Mouse (Mus musculus): Measurements from ENCODE around the gene Ccdc152. TPM values are rescaled to one million over a fixed set of nuclear protein-coding genes. Genes with fewer than 3 reads are reported as not detected.
"Not testable (repeated sequence)": the region's sequence is repeated elsewhere in the genome, so short reads cannot be mapped to it uniquely, and the experiment has no call there.

Gene Ccdc152
- total RNA-seq, 2 experiments from 2014 or later, result not detected

DNA sequence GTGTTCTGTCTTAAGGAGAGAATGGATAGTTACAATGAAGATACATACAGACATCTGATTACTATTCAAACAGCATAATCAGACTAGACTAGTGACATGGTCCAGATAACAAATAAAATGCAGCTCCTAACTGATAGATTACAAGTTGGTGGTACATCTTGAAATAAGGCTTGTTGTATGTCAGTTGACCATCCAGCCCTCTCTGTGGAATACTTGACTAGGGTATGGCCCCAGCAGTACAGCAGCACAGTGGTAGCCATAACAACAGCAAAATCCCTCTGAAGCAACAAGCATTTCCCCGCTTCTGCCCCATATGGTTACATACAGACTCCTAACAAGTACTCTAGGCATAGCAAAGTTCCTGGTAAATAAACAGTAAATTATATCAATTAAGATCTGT is 21.6 kb downstream of the Ccdc152 start:
- no peak for ATAC-seq (replicated peaks; ENCODE audit: low FRiP score, poor library complexity, severe bottlenecking)

DNA sequence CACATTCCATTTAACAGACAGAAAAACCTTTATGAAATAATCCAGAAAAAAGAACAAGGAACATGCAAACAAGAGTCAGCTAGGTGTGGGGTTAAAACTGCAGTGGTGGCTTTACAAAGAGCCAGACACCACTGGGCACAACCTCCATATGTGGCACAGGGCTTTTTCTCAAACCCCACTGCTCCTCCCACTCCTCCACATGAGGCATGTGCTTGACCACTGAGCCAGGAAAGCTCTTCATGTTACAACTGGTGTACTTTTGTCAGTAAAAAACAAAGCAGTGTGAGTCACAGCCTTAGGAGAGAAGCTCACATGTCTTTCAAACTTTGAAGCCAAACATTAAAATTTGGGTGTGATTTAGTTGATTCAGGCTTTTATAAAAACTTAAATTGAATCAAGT is 22.1 kb downstream of the Ccdc152 start:
- ATAC-seq (replicated peaks; ENCODE audit: low FRiP score, poor library complexity, severe bottlenecking), result no peak

DNA sequence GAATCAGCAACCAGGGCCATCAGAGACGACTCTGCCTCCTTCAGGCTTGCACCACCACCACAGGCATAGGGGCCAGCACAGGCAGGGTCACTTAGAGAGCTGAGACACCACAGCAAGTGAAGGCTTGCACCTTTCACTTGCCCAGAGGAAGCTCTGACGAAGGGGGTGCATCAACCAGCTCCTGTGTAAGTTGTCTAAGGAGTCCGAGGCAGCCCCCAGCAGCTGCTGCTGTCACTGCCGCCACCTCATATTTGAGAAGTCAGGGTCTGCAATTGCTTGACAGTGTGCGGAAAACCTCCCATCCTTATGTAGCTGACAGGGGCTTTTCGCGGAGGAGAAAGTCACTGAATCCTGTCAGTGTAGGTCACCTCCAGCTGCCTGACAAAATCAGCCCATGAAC is 24.1 kb downstream of the Ccdc152 start:
- no peak for ATAC-seq (replicated peaks; ENCODE audit: low FRiP score, poor library complexity, severe bottlenecking)

DNA sequence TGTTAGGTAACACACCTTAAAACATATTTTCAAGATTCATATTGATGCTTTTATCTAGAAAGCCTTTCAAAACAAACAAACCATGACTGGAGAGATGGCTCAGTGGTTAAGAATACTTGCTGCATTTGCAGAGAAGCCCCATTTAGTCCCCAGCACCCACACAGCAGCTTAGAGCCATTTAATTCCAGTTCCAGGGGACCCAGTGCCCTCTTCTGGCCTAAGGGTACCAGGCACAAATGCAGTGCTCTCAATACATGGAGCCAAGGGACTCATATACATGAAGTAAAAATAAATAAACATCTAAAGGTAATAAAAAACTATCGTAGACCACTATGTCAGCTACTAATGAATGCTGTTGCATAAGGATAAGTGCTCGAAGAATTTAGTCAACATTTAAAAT is 25.9 kb downstream of the Ccdc152 start:
- ATAC-seq (replicated peaks; ENCODE audit: low FRiP score, poor library complexity, severe bottlenecking), result no peak

DNA sequence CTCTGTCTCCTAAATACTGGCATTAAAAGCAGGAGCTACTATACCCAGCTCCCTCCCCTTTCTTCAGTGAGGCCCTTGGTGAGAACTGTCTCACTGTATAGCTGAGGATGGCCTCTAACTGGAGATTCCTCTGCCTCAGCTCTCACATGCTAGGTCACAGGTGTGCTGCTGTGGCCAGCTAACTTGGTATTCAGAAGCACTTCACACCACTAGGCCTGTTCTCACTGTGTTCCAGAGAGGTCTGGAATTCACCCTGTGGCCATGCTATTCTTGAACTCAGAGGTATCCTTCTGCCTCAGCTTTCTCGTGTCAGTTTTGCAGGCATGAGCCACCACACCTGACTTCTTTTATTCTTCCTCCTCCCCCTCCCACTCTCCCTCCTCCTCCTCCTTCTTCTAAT is 30.1 kb downstream of the Ccdc152 start:
- ATAC-seq (replicated peaks; ENCODE audit: low FRiP score, poor library complexity, severe bottlenecking), result no peak

DNA sequence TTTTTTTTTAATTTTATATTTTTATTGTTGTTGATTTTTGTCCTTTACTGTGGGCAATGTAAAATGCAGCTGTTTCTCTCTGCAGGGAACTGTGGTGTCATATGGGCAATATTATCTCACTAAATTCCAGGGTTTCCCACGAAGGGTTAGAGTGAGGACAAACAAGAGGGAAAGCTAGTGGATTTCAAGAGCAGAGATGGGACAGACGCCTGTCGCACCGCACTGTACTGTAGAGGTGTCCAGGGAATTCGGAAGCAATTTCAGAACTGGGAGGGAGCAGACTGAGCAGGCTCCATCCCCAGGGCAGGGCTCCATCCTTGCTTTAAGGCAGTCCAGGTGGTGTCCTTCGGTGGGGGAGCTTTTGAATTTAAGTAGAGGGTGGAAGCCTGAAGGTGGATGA is 32.1 kb downstream of the Ccdc152 start:
- 0 out of 2 replicates have a peak, but pooled peaks have one; percentile 52 for ATAC-seq (replicated peaks; ENCODE audit: low FRiP score, poor library complexity, severe bottlenecking)

DNA sequence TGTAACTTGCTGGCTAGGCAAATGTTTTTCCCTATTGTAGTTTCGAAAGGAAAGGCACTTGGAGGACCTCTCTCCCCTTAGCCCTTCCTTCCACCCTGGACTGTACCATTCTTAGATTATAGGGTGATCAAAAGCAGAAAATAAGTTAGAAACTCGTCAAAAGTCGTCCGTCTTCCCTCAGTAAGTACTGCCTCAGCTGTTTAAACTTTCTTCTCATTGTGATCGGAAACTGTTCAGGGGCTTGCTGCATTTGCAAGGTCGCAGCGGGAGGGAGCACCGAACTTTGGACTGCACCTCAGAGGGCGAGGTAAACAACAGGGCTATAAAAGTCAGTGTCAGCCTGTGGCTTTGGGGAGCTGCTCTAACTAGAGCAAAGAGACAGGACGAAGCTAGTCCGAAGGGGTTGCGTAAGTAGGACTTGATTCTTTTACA is 32.7 kb downstream of the Ccdc152 start:
- peak; percentile 90 for ATAC-seq (replicated peaks; ENCODE audit: low FRiP score, poor library complexity, severe bottlenecking)

DNA sequence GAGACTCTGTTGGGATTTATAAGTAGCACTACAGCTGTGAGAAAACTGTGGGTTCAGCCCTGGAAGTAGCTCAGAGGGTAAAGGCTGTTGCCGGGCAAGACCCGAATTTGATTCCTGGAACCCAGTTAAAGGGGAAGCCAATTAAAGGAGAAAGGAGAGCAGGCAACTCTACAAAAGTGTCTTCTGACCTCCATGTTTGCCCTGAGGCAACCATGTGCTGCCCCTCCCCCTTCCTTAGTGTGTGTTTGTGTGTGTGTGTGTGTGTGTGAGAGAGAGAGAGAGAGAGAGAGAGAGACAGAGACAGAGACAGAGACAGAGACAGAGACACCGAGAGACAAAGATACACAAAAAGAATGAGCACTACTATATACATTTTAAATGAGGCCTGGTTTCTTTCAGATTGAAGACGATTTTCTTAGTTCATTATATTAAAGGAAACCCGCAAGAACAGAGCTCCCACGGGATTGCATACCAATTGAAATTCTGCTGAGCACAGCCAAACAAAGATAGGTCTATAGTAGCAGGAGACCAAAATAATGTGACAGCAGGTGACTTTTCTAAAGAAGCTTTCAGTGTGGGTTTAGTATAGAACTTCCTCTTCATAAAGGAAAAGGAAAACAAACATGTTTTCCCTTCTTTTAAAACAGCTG is 33.2 kb downstream of the Ccdc152 start:
- peak; percentile 57; the same call in 1 of the 2 replicates for ATAC-seq (replicated peaks; ENCODE audit: low FRiP score, poor library complexity, severe bottlenecking)

DNA sequence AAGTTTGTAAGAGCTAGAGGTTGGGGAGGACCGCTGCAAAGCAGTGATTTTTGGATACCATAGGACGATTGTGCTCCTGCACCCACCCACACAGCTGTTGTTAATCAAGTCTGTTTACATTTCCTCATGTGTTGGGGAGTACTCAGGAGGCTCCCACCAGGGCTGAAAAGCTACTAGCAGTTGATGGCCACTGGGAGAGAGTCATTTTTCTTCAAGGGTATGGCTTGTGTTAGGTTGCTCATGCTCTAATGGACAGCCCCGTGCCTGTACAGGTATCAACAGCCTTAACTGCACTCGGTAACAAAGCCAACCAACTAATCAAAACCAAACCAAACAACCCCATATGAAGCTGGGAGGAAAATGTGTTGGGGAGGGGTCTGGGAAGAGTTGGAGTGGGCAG is 33.8 kb downstream of the Ccdc152 start:
- no peak for ATAC-seq (replicated peaks; ENCODE audit: low FRiP score, poor library complexity, severe bottlenecking)

DNA sequence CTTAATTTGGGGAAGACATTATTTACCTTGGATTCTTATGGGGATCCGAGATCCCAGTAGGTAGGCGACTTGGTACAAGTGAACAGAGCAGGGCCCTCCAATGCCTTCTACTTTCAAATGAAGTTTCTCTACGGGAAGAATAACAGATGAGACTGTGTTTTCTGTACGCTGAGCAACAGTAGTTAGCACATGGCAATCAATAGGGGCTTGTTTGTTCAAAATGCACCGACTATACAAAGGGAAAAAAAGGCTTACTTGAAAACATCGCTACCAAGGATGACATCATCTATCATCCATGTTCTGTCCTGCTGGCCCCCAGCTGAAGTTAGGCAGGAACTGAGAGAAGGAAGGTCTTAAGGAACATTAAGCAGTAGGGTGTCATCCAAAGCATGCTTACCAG is 35.1 kb downstream of the Ccdc152 start, which contains the start of gene Selenop:
TSS of gene Selenop (plus strand) at position 301 of the 400 bp plus-strand sequence.
- ATAC-seq (replicated peaks; ENCODE audit: low FRiP score, poor library complexity, severe bottlenecking), result no peak

DNA sequence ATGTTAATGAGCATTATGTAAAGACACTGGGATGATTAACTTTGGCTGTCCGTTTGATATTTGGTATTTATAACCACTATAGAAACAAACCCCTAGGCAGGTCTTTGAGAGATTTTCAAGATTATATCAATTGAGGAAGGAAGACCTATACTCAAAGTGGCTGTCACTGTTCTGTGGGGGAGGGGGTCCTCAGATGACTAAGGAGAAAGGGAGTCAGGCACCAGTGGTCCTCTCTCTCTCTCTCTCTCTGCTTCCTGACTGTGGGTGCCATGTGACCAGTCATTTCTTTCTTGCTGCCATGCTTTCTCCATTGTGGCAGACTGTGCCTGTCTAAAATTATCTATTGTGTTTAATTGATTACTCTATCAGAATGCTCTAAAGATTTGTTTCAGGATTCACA is 38.5 kb downstream of the Ccdc152 start:
- no peak for ATAC-seq (replicated peaks; ENCODE audit: low FRiP score, poor library complexity, severe bottlenecking)

DNA sequence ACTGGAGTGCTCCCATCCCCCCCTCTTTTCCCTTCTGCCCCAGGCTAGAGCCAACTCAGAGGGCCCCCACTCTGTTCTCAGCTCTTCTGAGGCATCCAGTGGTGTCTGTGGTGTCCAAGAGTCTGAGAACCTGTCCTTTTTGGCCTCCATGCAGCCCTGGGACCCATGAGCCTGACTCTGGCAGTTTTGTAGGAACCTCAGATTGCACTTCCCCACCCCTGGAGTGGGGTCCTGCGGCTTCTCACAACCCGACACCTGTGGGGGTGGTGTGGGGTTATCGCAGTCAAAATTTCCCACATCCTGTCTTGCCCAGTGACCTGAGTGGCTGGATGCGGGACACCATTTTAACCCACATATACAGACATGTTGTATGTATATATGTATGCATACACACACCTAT is 39.0 kb downstream of the Ccdc152 start:
- no peak for ATAC-seq (replicated peaks; ENCODE audit: low FRiP score, poor library complexity, severe bottlenecking)

DNA sequence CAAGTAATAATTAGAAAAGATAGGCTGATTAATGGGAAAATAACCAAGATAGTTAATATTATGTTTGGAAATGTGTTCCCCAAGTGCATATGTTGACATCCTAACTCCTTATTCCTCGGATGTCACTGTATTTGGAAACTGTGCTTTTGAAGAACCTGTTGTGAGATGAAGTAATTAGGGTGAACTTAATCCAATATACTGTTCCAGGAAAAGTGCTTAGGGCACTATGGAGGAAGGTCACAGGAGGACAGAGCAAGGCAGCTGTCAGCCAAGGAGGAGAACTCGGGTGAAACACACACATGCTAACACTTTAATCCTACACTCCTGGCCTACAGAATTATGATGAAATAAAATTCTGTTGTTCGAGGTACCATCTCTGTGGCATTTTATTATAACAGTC is 40.4 kb downstream of the Ccdc152 start:
- ATAC-seq (replicated peaks; ENCODE audit: low FRiP score, poor library complexity, severe bottlenecking), result no peak

DNA sequence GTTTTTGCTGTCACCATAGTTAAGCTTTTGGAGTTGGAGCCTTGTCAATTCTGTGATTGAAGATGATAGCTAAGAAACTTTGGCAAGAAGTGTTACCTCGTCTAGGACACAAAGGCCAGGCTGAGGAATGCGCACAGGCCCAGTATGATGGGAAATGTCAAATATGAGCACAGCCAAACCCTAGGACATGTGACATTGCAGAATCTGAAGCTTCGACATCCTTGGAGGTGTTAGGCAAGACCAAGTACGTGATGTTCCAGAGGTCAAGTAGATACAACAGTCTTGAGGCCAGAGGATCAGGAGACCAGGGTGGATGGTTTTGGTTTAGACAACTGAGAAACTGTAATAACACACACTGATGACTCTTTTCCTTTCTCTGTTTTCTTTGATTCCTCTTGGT is 43.0 kb downstream of the Ccdc152 start:
- ATAC-seq (replicated peaks; ENCODE audit: low FRiP score, poor library complexity, severe bottlenecking), result no peak

DNA sequence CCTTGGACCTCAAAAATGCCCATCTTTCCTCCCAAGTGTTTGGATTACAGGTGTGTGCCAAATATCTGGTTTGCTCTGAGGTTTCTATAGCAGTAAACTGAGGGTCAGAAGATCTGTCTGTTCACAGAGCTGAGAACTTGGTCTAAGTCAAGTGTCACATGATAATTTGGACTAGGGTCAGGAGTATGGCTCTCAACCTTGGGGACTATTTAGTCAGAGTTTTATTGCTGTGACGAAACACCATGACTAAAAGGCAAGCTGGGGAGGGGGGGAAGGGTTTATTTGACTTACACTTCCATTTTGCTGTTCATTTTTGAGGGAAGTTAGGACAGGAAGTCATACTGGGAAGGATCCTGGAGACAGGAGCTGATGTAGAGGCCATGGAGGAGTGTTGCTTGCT is 44.3 kb downstream of the Ccdc152 start:
- ATAC-seq (replicated peaks; ENCODE audit: low FRiP score, poor library complexity, severe bottlenecking), result no peak

DNA sequence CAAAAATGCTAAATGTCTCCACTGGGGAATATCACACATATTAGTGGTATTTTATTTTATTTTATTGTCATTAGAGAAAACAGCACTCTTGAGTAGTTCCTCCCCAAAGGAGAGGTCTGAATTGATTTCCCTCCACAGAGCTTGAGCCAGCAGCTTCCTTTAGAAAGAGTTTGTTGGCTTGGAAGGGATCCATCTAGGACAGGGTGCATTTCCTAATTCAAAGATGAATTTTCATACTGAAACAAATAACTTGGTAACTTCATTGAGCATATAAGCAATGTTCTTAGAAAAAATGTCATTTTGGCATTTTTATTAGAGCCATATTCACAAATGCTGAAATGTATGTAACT is 51.6 kb downstream of the Ccdc152 start:
- ATAC-seq (replicated peaks; ENCODE audit: low FRiP score, poor library complexity, severe bottlenecking), result no peak

DNA sequence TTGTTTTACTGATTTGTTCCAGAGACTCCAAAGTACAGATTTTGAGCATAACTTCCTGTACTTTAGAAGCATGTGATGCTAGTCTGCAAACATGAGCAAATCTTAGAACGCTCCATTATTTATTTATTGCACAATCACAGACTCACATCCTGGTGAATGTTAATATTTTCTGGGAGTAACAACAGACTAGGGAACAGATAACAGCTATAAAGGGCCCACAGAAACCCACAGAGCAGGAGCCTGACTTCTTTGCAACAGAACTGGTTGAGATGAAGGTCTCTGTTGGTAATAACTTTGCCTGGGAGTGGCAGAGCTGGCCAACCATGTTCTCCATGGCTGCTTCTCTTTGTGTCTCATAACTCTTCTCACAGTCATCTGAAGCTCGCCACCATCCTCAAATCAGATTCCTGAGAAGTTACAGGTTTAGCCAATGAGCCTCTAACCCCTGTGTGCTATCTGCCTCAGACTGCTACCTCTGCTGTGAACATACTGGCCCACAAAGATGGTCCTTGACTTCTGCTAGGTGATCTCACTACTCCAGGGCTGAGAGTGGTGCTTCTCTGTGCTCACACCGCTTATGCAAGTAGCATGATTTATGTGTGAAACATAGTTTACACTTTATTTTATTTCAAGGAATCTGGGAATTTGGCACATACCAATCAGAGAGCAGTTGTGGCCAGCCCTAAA is 52.2 kb downstream of the Ccdc152 start:
- no peak for ATAC-seq (replicated peaks; ENCODE audit: low FRiP score, poor library complexity, severe bottlenecking)

DNA sequence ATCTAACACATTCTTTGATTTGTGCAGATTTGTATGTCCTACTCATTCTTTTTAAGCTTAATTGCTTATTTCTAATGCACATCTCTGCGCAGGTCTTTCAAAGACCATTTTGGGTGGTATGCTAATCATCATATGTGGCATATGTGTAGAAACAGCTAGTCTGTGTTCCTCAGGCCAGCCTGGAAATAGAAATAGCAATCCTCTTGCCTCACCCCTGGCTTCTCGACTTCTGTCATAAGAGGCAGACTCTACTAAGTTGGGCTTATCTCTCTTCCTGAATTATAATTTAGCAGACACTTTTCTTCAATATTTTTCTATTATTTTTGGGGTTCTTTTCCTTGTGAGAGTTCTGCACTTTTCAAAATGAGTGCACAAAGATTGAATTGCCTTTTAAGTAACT is 52.7 kb downstream of the Ccdc152 start:
- ATAC-seq (replicated peaks; ENCODE audit: low FRiP score, poor library complexity, severe bottlenecking), result no peak

DNA sequence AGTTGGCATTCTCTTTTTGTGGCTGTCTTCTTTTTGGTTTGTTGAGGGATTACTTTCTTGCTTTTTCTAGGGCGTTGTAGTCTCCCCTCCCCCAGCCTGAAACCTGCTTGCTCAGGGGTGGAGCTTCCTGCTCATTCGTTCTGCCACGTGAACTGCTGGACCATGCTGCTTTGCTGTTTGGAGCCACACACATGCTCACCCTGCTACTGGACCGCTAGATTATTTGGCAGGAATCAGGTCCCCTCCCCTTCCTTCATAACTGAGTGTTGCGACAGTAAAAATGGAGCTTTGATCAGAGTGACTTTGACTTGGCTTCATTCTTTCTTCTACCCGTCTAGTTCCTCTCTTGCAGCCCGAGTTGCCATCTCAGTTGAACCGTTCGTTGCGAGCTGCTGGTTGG is 58.3 kb downstream of the Ccdc152 start:
- not testable (repeated sequence) for ATAC-seq (replicated peaks; ENCODE audit: low FRiP score, poor library complexity, severe bottlenecking)

DNA sequence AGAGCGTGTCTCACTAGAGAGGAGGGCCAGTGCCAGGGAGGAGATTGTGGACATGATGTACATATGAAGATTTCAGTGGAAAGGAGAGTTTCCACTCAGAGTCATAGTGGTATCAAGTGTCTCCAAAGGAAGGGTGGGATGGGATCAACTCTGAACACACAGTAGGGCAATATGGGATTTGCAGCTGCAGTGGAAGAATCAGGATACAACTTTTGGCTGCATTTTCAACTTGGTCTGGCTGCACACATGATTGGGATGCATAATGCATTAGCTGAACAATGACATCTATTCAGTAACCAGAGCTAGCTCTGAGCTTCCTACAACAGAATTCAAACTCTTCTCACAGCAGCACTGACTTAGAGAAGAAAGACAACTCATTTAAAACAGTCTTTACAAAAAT is 65.4 kb downstream of the Ccdc152 start:
- ATAC-seq (replicated peaks; ENCODE audit: low FRiP score, poor library complexity, severe bottlenecking), result no peak

DNA sequence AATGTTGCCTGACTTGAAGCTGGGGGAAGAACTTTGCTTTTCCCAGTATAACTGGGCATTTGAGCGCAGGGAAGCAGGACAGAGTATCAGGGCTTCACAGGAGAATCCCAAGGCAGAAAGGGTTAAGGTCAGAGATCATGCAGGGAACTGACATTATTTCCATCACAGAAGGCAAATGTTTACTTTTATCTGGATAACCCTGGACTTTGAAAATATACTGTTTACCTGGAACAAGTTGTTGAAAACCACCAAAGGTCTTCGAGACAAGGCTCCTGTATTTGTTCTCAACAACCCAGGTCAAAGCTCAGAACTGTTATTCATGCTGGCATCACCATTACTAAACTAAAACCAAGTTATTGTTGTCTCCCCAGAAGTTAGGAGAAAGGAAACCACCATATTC is 67.0 kb downstream of the Ccdc152 start:
- no peak for ATAC-seq (replicated peaks; ENCODE audit: low FRiP score, poor library complexity, severe bottlenecking)

Data from erythroblast, adult 5-6 weeks (primary cell).